Mouse (Mus musculus) hindbrain, postnatal 0 days (tissue): ENCODE results near the gene Cep97. TPM values are rescaled to one million over a fixed set of nuclear protein-coding genes. Genes with fewer than 3 reads are reported as not detected.
"Not testable (repeated sequence)": the region's sequence is repeated elsewhere in the genome, so short reads cannot be mapped to it uniquely, and the experiment has no call there.

Experiments used
- ATAC-seq: fragments of 200-750 bp; cut with Nextera tagmentation; 2 replicates; pipeline ENCODE4 v1.8.0; 2017; ENCODE audit warnings: mild to moderate bottlenecking, moderate TSS enrichment, moderate library complexity
- DNase-seq: peaks from one replicate; pipeline ENCODE4 v3.0.0-alpha.2; 2015; ENCODE audit warnings: low spot score
- H3K27ac ChIP-seq: fragments of 300-500 bp; sonication (generic); 2 replicates; pipeline ENCODE4 v1.5.1; 2014; ENCODE audit warnings: mild to moderate bottlenecking
- H3K27me3 ChIP-seq: fragments of 300-500 bp; sonication (generic); 2 replicates; pipeline ENCODE4 v1.6.1; 2014; ENCODE audit warnings: low read length, mixed read lengths; ENCODE audit not compliant: insufficient read depth
- H3K36me3 ChIP-seq: fragments of 300-500 bp; sonication (generic); 2 replicates; pipeline ENCODE4 v1.6.1; 2014; ENCODE audit warnings: low read length, mixed read lengths; ENCODE audit not compliant: insufficient read depth
- H3K4me1 ChIP-seq: fragments of 300-500 bp; sonication (generic); 2 replicates; pipeline ENCODE4 v1.6.1; 2014; ENCODE audit warnings: antibody characterized with exemption, low read length, mixed read lengths; ENCODE audit not compliant: insufficient read depth
- H3K4me2 ChIP-seq: fragments of 300-500 bp; sonication (generic); 2 replicates; pipeline ENCODE4 v1.6.1; 2014; ENCODE audit warnings: low read depth, mild to moderate bottlenecking, low read length, moderate library complexity, mixed read lengths
- H3K4me3 ChIP-seq: fragments of 300-500 bp; sonication (generic); 2 replicates; pipeline ENCODE4 v1.5.1; 2014; ENCODE audit warnings: low read length
- H3K9ac ChIP-seq: fragments of 300-500 bp; sonication (generic); replicated peaks from 2 replicates; pipeline ENCODE4 v1.6.1; 2014; ENCODE audit warnings: mild to moderate bottlenecking, low read length, moderate library complexity, mixed read lengths
- H3K9me3 ChIP-seq: fragments of 300-500 bp; sonication (generic); 2 replicates; pipeline ENCODE4 v1.6.1; 2016; ENCODE audit warnings: low read length, mixed read lengths
- CTCF ChIP-seq: IDR thresholded peaks from 2 replicates; pipeline ENCODE4 v1.5.1; 2016; ENCODE audit warnings: antibody characterized with exemption, control low read depth, low read depth
- WGBS: fragments of 180-500 bp; shearing (Covaris S2); extraction: QIAGEN DNeasy Blood & Tissue Kit; methylation state at CpG from one replicate; pipeline ENCODE4 v1.1.7; 2014; 5-methylcytosine and 5-hydroxymethylcytosine counted together
- polyA plus RNA-seq: library from polyadenylated mRNA; unstranded; fragments of >200 nt; fragmentation: Nextera tagmentation; extraction: Ambion mirVana; gene quantifications from 2 replicates; pipeline ENCODE4 v1.2.1, GENCODE M21; 2015
- total RNA-seq: library from RNA; depleted of rRNA; stranded (reverse); fragments of >200 nt; gene quantifications from 2 replicates; pipeline ENCODE4 v1.2.3, GENCODE M21; 2014; rRNA removed

Gene Cep97
- total and polyA plus RNA-seq, 2 experiments from 2014 or later: 5.8 to 7.1 TPM

GRCm38 (mm10) chr16:55861104-55861503 lies 73.6 kb downstream of the Cep97 start:
- Histone ChIP-seq H3K27ac (no peak overlapping the region), H3K27me3 (no peaks in the 10 kb centered on the region), H3K9me3 (no peaks in the 10 kb centered on the region), H3K4me2 (no peak overlapping the region), H3K4me1 (no peaks in the 10 kb centered on the region), H3K9ac (no peak overlapping the region), H3K36me3 (peaks cover 2% of the 10 kb centered on the region; the same call in 1 of the 2 replicates), H3K4me3 (no peak overlapping the region)
- WGBS: 67% methylated on average over 3 of the region's 3 CpGs
- no peak for ATAC-seq
- TF ChIP-seq CTCF: no peak
- no peak for DNase-seq

- not testable (repeated sequence) for H3K9ac ChIP-seq, H3K4me1 ChIP-seq, H3K4me2 ChIP-seq, DNase-seq, H3K4me3 ChIP-seq, ATAC-seq, H3K27me3 ChIP-seq, H3K36me3 ChIP-seq, H3K27ac ChIP-seq, H3K9me3 ChIP-seq
- 96% methylated on average over 4 of the region's 4 CpGs for WGBS
Observed at GRCm38 (mm10) chr16:55859421-55859820, 75.2 kb downstream of the Cep97 start.

- Histone ChIP-seq H3K4me3 (no peak overlapping the region), H3K27me3 (no peaks in the 10 kb centered on the region), H3K36me3 (no peaks in the 10 kb centered on the region), H3K4me2 (no peak overlapping the region), H3K9me3 (no peaks in the 10 kb centered on the region), H3K9ac (no peak overlapping the region), H3K27ac (no peak overlapping the region), H3K4me1 (no peaks in the 10 kb centered on the region)
- peak; percentile 69 for TF ChIP-seq CTCF
- ATAC-seq (peak; percentile 63), DNase-seq (peak; percentile 67)
- WGBS: 70% methylated on average over 6 of the region's 6 CpGs
Observed at GRCm38 (mm10) chr16:55858465-55858864, 76.2 kb downstream of the Cep97 start.

GRCm38 (mm10) chr16:55852943-55853727 lies 81.5 kb downstream of the Cep97 start:
- H3K9ac ChIP-seq: no peak overlapping the region
- no peaks in the 10 kb centered on the region for H3K4me1 ChIP-seq
- 54% methylated on average over 19 of the region's 19 CpGs for WGBS
- ATAC-seq (peak; percentile 84), DNase-seq (peak; percentile 93)
- peak; percentile 91 for TF ChIP-seq CTCF
- no peak overlapping the region for H3K27ac ChIP-seq
- no peaks in the 10 kb centered on the region for H3K9me3 ChIP-seq
- H3K4me3 ChIP-seq: no peak overlapping the region
- H3K36me3 ChIP-seq: peaks cover 7% of the 10 kb centered on the region; the same call in 1 of the 2 replicates
- no peaks in the 10 kb centered on the region for H3K27me3 ChIP-seq
- no peak overlapping the region for H3K4me2 ChIP-seq

GRCm38 (mm10) chr16:55852515-55852914 lies 82.1 kb downstream of the Cep97 start:
- no peak for ATAC-seq

GRCm38 (mm10) chr16:55850485-55850884 lies 84.2 kb downstream of the Cep97 start:
- no peaks in the 10 kb centered on the region for H3K27me3 ChIP-seq
- H3K4me2 ChIP-seq: no peak overlapping the region
- WGBS: 88% methylated on average over 3 of the region's 3 CpGs
- ATAC-seq (no peak), DNase-seq (no peak)
- H3K4me3 ChIP-seq: no peak overlapping the region
- H3K9me3 ChIP-seq: no peaks in the 10 kb centered on the region
- H3K4me1 ChIP-seq: no peaks in the 10 kb centered on the region
- peaks cover 7% of the 10 kb centered on the region; the same call in 1 of the 2 replicates for H3K36me3 ChIP-seq
- no peak for TF ChIP-seq CTCF
- no peak overlapping the region for H3K27ac ChIP-seq
- H3K9ac ChIP-seq: no peak overlapping the region

More at GRCm38 (mm10) chr16:55852515-55852914, 82.1 kb downstream of the Cep97 start:
- H3K9ac ChIP-seq: no peak overlapping the region
- H3K27ac ChIP-seq: no peak overlapping the region
- DNase-seq: no peak
- no peak overlapping the region for H3K4me2 ChIP-seq
- H3K4me1 ChIP-seq: no peaks in the 10 kb centered on the region
- H3K27me3 ChIP-seq: no peaks in the 10 kb centered on the region
- peaks cover 7% of the 10 kb centered on the region; the same call in 1 of the 2 replicates for H3K36me3 ChIP-seq
- 39% methylated on average over 4 of the region's 4 CpGs for WGBS
- TF ChIP-seq CTCF: no peak
- H3K9me3 ChIP-seq: no peaks in the 10 kb centered on the region
- H3K4me3 ChIP-seq: no peak overlapping the region

Other genes starting within 250 kb of the Cep97 start
- gene Nfkbiz, start 96.0 kb downstream of the Cep97 start, total RNA-seq: 3.0 and 3.3 TPM in 2 replicates
- 1.4 and 1.6 TPM in 2 replicates for gene Nfkbiz, start 96.0 kb downstream of the Cep97 start, polyA plus RNA-seq
- 1.8 and 2.4 TPM in 2 replicates for gene Nxpe3, start 39.6 kb downstream of the Cep97 start, total RNA-seq
- 0.84 and 1.1 TPM in 2 replicates for gene Nxpe3, start 39.6 kb downstream of the Cep97 start, polyA plus RNA-seq
- gene Rpl24, start 31.4 kb upstream of the Cep97 start, total RNA-seq: 160 and 172 TPM in 2 replicates
- 525 and 561 TPM in 2 replicates for gene Rpl24, start 31.4 kb upstream of the Cep97 start, polyA plus RNA-seq
- 17.5 and 18.7 TPM in 2 replicates for gene Zbtb11, start 39.0 kb upstream of the Cep97 start, total RNA-seq
- gene Zbtb11, start 39.0 kb upstream of the Cep97 start, polyA plus RNA-seq: 16.4 and 17.7 TPM in 2 replicates
- 50.1 and 53.4 TPM in 2 replicates for gene Pcnp, start 94.9 kb upstream of the Cep97 start, total RNA-seq
- gene Pcnp, start 94.9 kb upstream of the Cep97 start, polyA plus RNA-seq: 221 and 233 TPM in 2 replicates
- gene Trmt10c, start 103.0 kb upstream of the Cep97 start, total RNA-seq: 7.8 and 10.3 TPM in 2 replicates
- gene Trmt10c, start 103.0 kb upstream of the Cep97 start, polyA plus RNA-seq: 15.0 and 15.9 TPM in 2 replicates
- gene Senp7, start 113.5 kb upstream of the Cep97 start, total RNA-seq: 11.4 and 23.8 TPM in 2 replicates
- 30.3 and 31.3 TPM in 2 replicates for gene Senp7, start 113.5 kb upstream of the Cep97 start, polyA plus RNA-seq